Comparison of ENCODE assay signal across 11 mouse cellular contexts in the genomic region with DNA sequence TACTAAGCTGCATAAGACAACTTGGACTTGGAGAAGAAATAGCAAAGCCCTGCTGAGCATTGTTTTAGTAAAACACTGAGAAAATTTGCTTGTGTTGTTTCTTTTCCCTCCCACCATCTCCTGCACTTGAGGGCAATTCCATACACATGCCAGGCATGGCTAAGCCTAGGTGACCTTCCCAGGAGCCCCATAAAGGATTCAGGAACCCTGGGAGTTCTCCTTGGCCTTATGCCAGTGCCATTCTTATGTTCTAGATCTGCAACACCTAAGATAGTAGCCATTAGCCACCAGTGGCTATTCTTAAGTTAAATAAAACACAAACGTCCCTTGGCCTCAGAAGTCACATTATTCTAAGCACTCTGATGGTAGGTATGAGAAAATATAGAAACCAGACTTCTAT. TPM values are rescaled to one million over a fixed set of nuclear protein-coding genes. Genes with fewer than 3 reads are reported as not detected.
DNase-seq lines count a peak whose midpoint lies in the region; ATAC-seq and TF ChIP-seq lines count a peak whose summit lies in the region.
"Had no signal": no experiment of that assay in that cellular context is flagged by ENCODE, and none has a peak within 500 bp of the region (broad histone marks: within the 10 kb centered on the region; RNA-seq: fewer than 3 reads in every experiment).

No protein-coding gene starts in this region.

- 60% methylated on average over 1 of the region's 1 CpGs for WGBS in forebrain, embryonic 12.5 days
- 70% methylated on average over 1 of the region's 1 CpGs for WGBS in forebrain, postnatal 0 days
- 53% methylated on average over 1 of the region's 1 CpGs for WGBS in hindbrain, postnatal 0 days
- WGBS in hindbrain, embryonic 12.5 days: 64% methylated on average over 1 of the region's 1 CpGs
- 79% methylated on average over 1 of the region's 1 CpGs for WGBS in midbrain, embryonic 12.5 days
- WGBS in midbrain, embryonic 14.5 days: 82% methylated on average over 1 of the region's 1 CpGs
- WGBS in stomach, postnatal 0 days: 31% methylated on average over 1 of the region's 1 CpGs
- 83% methylated on average over 1 of the region's 1 CpGs for WGBS in midbrain, embryonic 10.5 days

- no peak overlapping the region for H3K4me2 ChIP-seq in forebrain, embryonic 12.5 days
- no peak overlapping the region for H3K4me2 ChIP-seq in forebrain, postnatal 0 days (ENCODE audit: low read depth)
- no peak overlapping the region for H3K4me2 ChIP-seq in hindbrain, postnatal 0 days (ENCODE audit: low read depth, low read length)
- no peak overlapping the region for H3K4me2 ChIP-seq in hindbrain, embryonic 12.5 days (replicated peaks)
- H3K4me2 ChIP-seq in midbrain, embryonic 12.5 days (replicated peaks): no peak overlapping the region
- H3K4me2 ChIP-seq in midbrain, embryonic 14.5 days (ENCODE audit: low read length): no peak overlapping the region
- no peak overlapping the region for H3K4me2 ChIP-seq in stomach, postnatal 0 days (replicated peaks; ENCODE audit: low read depth)

- no peak for DNase-seq in forebrain, postnatal 0 days
- DNase-seq in hindbrain, postnatal 0 days (ENCODE audit: low spot score): no peak
- DNase-seq in midbrain, embryonic 14.5 days: no peak
- DNase-seq in stomach, postnatal 0 days (ENCODE audit: low spot score): no peak
- no peak for DNase-seq in midbrain, embryonic 10.5 days (ENCODE audit: low spot score)
- DNase-seq: heart, postnatal 4 days; left cerebral cortex, postnatal 4 days had no signal

- no peak for ATAC-seq in forebrain, embryonic 12.5 days (ENCODE audit: low FRiP score)
- no peak for ATAC-seq in forebrain, postnatal 0 days
- ATAC-seq in hindbrain, postnatal 0 days: no peak
- no peak for ATAC-seq in hindbrain, embryonic 12.5 days (ENCODE audit: low FRiP score)
- ATAC-seq in midbrain, embryonic 12.5 days (ENCODE audit: low FRiP score, low read depth): no peak
- ATAC-seq in midbrain, embryonic 14.5 days (ENCODE audit: low FRiP score, low TSS enrichment): no peak
- no peak for ATAC-seq in stomach, postnatal 0 days (ENCODE audit: low FRiP score, low TSS enrichment)

- no peak for TF ChIP-seq CTCF in forebrain, postnatal 0 days (IDR thresholded peaks at IDR 0.05; ENCODE audit: low read depth)
- no peak for TF ChIP-seq CTCF in hindbrain, postnatal 0 days (IDR thresholded peaks at IDR 0.05; ENCODE audit: low read depth)
- no peak for TF ChIP-seq CTCF in stomach, postnatal 0 days (IDR thresholded peaks at IDR 0.05; ENCODE audit: low read depth)

- H3K36me3 ChIP-seq in forebrain, embryonic 12.5 days (replicated peaks): no peaks in the 10 kb centered on the region
- no peaks in the 10 kb centered on the region for H3K36me3 ChIP-seq in forebrain, postnatal 0 days (ENCODE audit: insufficient read depth)
- H3K36me3 ChIP-seq in hindbrain, postnatal 0 days (ENCODE audit: insufficient read depth, low read length): no peaks in the 10 kb centered on the region
- H3K36me3 ChIP-seq in hindbrain, embryonic 12.5 days: no peaks in the 10 kb centered on the region
- no peaks in the 10 kb centered on the region for H3K36me3 ChIP-seq in midbrain, embryonic 12.5 days
- no peaks in the 10 kb centered on the region for H3K36me3 ChIP-seq in midbrain, embryonic 14.5 days (ENCODE audit: control insufficient read depth, insufficient read depth, low read length)
- no peaks in the 10 kb centered on the region for H3K36me3 ChIP-seq in stomach, postnatal 0 days (ENCODE audit: control insufficient read depth, insufficient read depth, low read length)
- H3K36me3 ChIP-seq in midbrain, embryonic 10.5 days: peaks cover 7% of the 10 kb centered on the region; the same call in 1 of the 2 replicates
- H3K36me3 ChIP-seq: forebrain, embryonic 10.5 days had no signal

- TF ChIP-seq EP300 in stomach, postnatal 0 days (optimal IDR thresholded peaks at IDR 0.05): no peak

- peaks cover 55% of the 10 kb centered on the region for H3K4me1 ChIP-seq in forebrain, embryonic 12.5 days
- H3K4me1 ChIP-seq in forebrain, postnatal 0 days (ENCODE audit: insufficient read depth): peaks cover 19% of the 10 kb centered on the region
- H3K4me1 ChIP-seq in hindbrain, postnatal 0 days (ENCODE audit: insufficient read depth, low read length): peaks cover 47% of the 10 kb centered on the region
- peaks cover 56% of the 10 kb centered on the region for H3K4me1 ChIP-seq in hindbrain, embryonic 12.5 days
- H3K4me1 ChIP-seq in midbrain, embryonic 12.5 days: peaks cover 47% of the 10 kb centered on the region
- peaks cover 46% of the 10 kb centered on the region for H3K4me1 ChIP-seq in midbrain, embryonic 14.5 days (ENCODE audit: control insufficient read depth, insufficient read depth, low read length)
- H3K4me1 ChIP-seq in stomach, postnatal 0 days (replicated peaks; ENCODE audit: control insufficient read depth, insufficient read depth): peaks cover 14% of the 10 kb centered on the region
- H3K4me1 ChIP-seq in midbrain, embryonic 10.5 days: peaks cover 37% of the 10 kb centered on the region

- H3K9me3 ChIP-seq in forebrain, embryonic 12.5 days: no peaks in the 10 kb centered on the region
- H3K9me3 ChIP-seq in forebrain, postnatal 0 days (ENCODE audit: low read length): no peaks in the 10 kb centered on the region
- no peaks in the 10 kb centered on the region for H3K9me3 ChIP-seq in hindbrain, postnatal 0 days (ENCODE audit: low read length)
- no peaks in the 10 kb centered on the region for H3K9me3 ChIP-seq in hindbrain, embryonic 12.5 days (replicated peaks)
- no peaks in the 10 kb centered on the region for H3K9me3 ChIP-seq in midbrain, embryonic 12.5 days
- no peaks in the 10 kb centered on the region for H3K9me3 ChIP-seq in midbrain, embryonic 14.5 days (ENCODE audit: control insufficient read depth, low read length)
- no peaks in the 10 kb centered on the region for H3K9me3 ChIP-seq in stomach, postnatal 0 days (ENCODE audit: control insufficient read depth, low read length)
- H3K9me3 ChIP-seq in midbrain, embryonic 10.5 days (replicated peaks): no peaks in the 10 kb centered on the region
- H3K9me3 ChIP-seq: forebrain, embryonic 10.5 days had no signal

- 0 out of 2 replicates have a peak overlapping the region, but pooled peaks have one; percentile 31 for H3K27ac ChIP-seq in forebrain, embryonic 12.5 days
- H3K27ac ChIP-seq in forebrain, postnatal 0 days (ENCODE audit: low read depth, low read length): no peak overlapping the region
- H3K27ac ChIP-seq in hindbrain, postnatal 0 days: peak overlapping the region; percentile 21
- H3K27ac ChIP-seq in hindbrain, embryonic 12.5 days: no peak overlapping the region
- H3K27ac ChIP-seq in midbrain, embryonic 12.5 days (replicated peaks): 0 out of 2 replicates have a peak overlapping the region, but pooled peaks have one; percentile 0
- no peak overlapping the region for H3K27ac ChIP-seq in midbrain, embryonic 14.5 days (replicated peaks; ENCODE audit: low read depth, low read length)
- peak overlapping the region; percentile 65 for H3K27ac ChIP-seq in stomach, postnatal 0 days (replicated peaks)
- no peak overlapping the region for H3K27ac ChIP-seq in midbrain, embryonic 10.5 days (replicated peaks)
- H3K27ac ChIP-seq: forebrain, embryonic 10.5 days had no signal

- no peaks in the 10 kb centered on the region for H3K27me3 ChIP-seq in forebrain, embryonic 12.5 days
- no peaks in the 10 kb centered on the region for H3K27me3 ChIP-seq in forebrain, postnatal 0 days (ENCODE audit: insufficient read depth, low read length)
- H3K27me3 ChIP-seq in hindbrain, postnatal 0 days (ENCODE audit: insufficient read depth, low read length): no peaks in the 10 kb centered on the region
- H3K27me3 ChIP-seq in hindbrain, embryonic 12.5 days: no peaks in the 10 kb centered on the region
- no peaks in the 10 kb centered on the region for H3K27me3 ChIP-seq in midbrain, embryonic 12.5 days
- H3K27me3 ChIP-seq in midbrain, embryonic 14.5 days (ENCODE audit: control insufficient read depth, insufficient read depth, low read length): no peaks in the 10 kb centered on the region
- H3K27me3 ChIP-seq in stomach, postnatal 0 days (ENCODE audit: control insufficient read depth, insufficient read depth, low read length): no peaks in the 10 kb centered on the region
- H3K27me3 ChIP-seq in midbrain, embryonic 10.5 days (ENCODE audit: low read depth, poor library complexity, severe bottlenecking): no peaks in the 10 kb centered on the region

- no peak overlapping the region for H3K4me3 ChIP-seq in forebrain, embryonic 12.5 days (replicated peaks)
- no peak overlapping the region for H3K4me3 ChIP-seq in forebrain, postnatal 0 days (ENCODE audit: low read depth, low read length)
- H3K4me3 ChIP-seq in hindbrain, postnatal 0 days (ENCODE audit: low read length): no peak overlapping the region
- H3K4me3 ChIP-seq in hindbrain, embryonic 12.5 days: no peak overlapping the region
- H3K4me3 ChIP-seq in midbrain, embryonic 12.5 days: no peak overlapping the region
- H3K4me3 ChIP-seq in midbrain, embryonic 14.5 days (replicated peaks; ENCODE audit: low read depth, low read length): no peak overlapping the region
- no peak overlapping the region for H3K4me3 ChIP-seq in stomach, postnatal 0 days (ENCODE audit: low read depth, low read length)
- H3K4me3 ChIP-seq in midbrain, embryonic 10.5 days: no peak overlapping the region
- H3K4me3 ChIP-seq: forebrain, embryonic 10.5 days had no signal

- H3K9ac ChIP-seq in forebrain, embryonic 12.5 days: no peak overlapping the region
- H3K9ac ChIP-seq in forebrain, postnatal 0 days: no peak overlapping the region
- H3K9ac ChIP-seq in hindbrain, postnatal 0 days (replicated peaks; ENCODE audit: low read length): no peak overlapping the region
- H3K9ac ChIP-seq in hindbrain, embryonic 12.5 days: no peak overlapping the region
- H3K9ac ChIP-seq in midbrain, embryonic 12.5 days (replicated peaks): no peak overlapping the region
- no peak overlapping the region for H3K9ac ChIP-seq in midbrain, embryonic 14.5 days (replicated peaks; ENCODE audit: low read length)
- H3K9ac ChIP-seq in stomach, postnatal 0 days (ENCODE audit: low read length): no peak overlapping the region

RNA-seq across cellular contexts. Expression of gene Tbxas1, which starts 27.8 kb away (rescaled TPM):
- 1.5 and 1.8 TPM in 2 replicates for polyA plus RNA-seq in forebrain, embryonic 12.5 days (2016; fragmentation: Nextera tagmentation; extraction: Ambion mirVana)
- total RNA-seq in forebrain, postnatal 0 days (2014; rRNA removed): 1.5 and 1.8 TPM in 2 replicates
- 1.9 and 2.0 TPM in 2 replicates for polyA plus RNA-seq in forebrain, postnatal 0 days (2015; fragmentation: Nextera tagmentation; extraction: Ambion mirVana)
- 2.0 and 4.3 TPM in 2 replicates for total RNA-seq in hindbrain, postnatal 0 days (2014; rRNA removed)
- 2.1 and 2.4 TPM in 2 replicates for polyA plus RNA-seq in hindbrain, postnatal 0 days (2015; fragmentation: Nextera tagmentation; extraction: Ambion mirVana)
- polyA plus RNA-seq in hindbrain, embryonic 12.5 days (2016; fragmentation: Nextera tagmentation; extraction: Ambion mirVana): 1.7 and 1.8 TPM in 2 replicates
- 2.2 TPM in 2 replicates for polyA plus RNA-seq in midbrain, embryonic 12.5 days (2016; fragmentation: Nextera tagmentation; extraction: Ambion mirVana)
- 0.69 and 1.6 TPM in 2 replicates for polyA plus RNA-seq in midbrain, embryonic 14.5 days (2014; fragmentation: Nextera tagmentation; extraction: Ambion mirVana)
- polyA plus RNA-seq in stomach, postnatal 0 days (2015; fragmentation: Nextera tagmentation; extraction: Ambion mirVana): 1.9 and 2.0 TPM in 2 replicates
- polyA plus RNA-seq in midbrain, embryonic 10.5 days (2016; fragmentation: Nextera tagmentation; extraction: Ambion mirVana): 1.1 and 1.8 TPM in 2 replicates

RNA-seq across cellular contexts. Expression of gene Hipk2, which starts 28.5 kb away (rescaled TPM):
- 36.6 and 37.2 TPM in 2 replicates for polyA plus RNA-seq in forebrain, embryonic 12.5 days (2016; fragmentation: Nextera tagmentation; extraction: Ambion mirVana)
- total RNA-seq in forebrain, postnatal 0 days (2014; rRNA removed): 22.8 and 28.6 TPM in 2 replicates
- polyA plus RNA-seq in forebrain, postnatal 0 days (2015; fragmentation: Nextera tagmentation; extraction: Ambion mirVana): 7.2 and 17.8 TPM in 2 replicates
- total RNA-seq in hindbrain, postnatal 0 days (2014; rRNA removed): 60.3 and 67.8 TPM in 2 replicates
- polyA plus RNA-seq in hindbrain, postnatal 0 days (2015; fragmentation: Nextera tagmentation; extraction: Ambion mirVana): 24.9 and 25.3 TPM in 2 replicates
- polyA plus RNA-seq in hindbrain, embryonic 12.5 days (2016; fragmentation: Nextera tagmentation; extraction: Ambion mirVana): 32.4 and 37.5 TPM in 2 replicates
- polyA plus RNA-seq in midbrain, embryonic 12.5 days (2016; fragmentation: Nextera tagmentation; extraction: Ambion mirVana): 36.7 and 40.4 TPM in 2 replicates
- polyA plus RNA-seq in midbrain, embryonic 14.5 days (2014; fragmentation: Nextera tagmentation; extraction: Ambion mirVana): 35.1 and 41.3 TPM in 2 replicates
- polyA plus RNA-seq in stomach, postnatal 0 days (2015; fragmentation: Nextera tagmentation; extraction: Ambion mirVana): 13.7 and 13.9 TPM in 2 replicates
- polyA plus RNA-seq in midbrain, embryonic 10.5 days (2016; fragmentation: Nextera tagmentation; extraction: Ambion mirVana): 25.9 and 29.7 TPM in 2 replicates

Comparison
In these comparisons a context has a peak if more than half of its experiments do, and no peak if none do; other contexts are left out.
1. H3K27ac ChIP-seq: peak in forebrain, embryonic 12.5 days (single experiment), hindbrain, postnatal 0 days (single experiment), midbrain, embryonic 12.5 days (single experiment) and stomach, postnatal 0 days (single experiment); none in forebrain, postnatal 0 days (single experiment), hindbrain, embryonic 12.5 days (single experiment), midbrain, embryonic 14.5 days (single experiment) and midbrain, embryonic 10.5 days (single experiment).